Mouse (Mus musculus) forebrain, embryonic 16.5 days (tissue): ENCODE measurements around the gene Fiz1. TPM values are rescaled to one million over a fixed set of nuclear protein-coding genes. Genes with fewer than 3 reads are reported as not detected.

ENCODE experiments used
- ATAC-seq: fragments of 200-750 bp; cut with Nextera tagmentation; 2 replicates; pipeline ENCODE4 v1.8.0; 2017; ENCODE audit warnings: mild to moderate bottlenecking, moderate library complexity
- H3K27ac ChIP-seq: fragments of 300-500 bp; sonication (generic); 2 replicates; pipeline ENCODE4 v1.5.1; 2014; ENCODE audit warnings: low read length, control low read depth
- H3K27me3 ChIP-seq: fragments of 300-500 bp; sonication (generic); replicated peaks from 2 replicates; pipeline ENCODE4 v1.6.1; 2014; ENCODE audit warnings: low read length; ENCODE audit not compliant: control insufficient read depth, insufficient read depth
- H3K36me3 ChIP-seq: fragments of 300-500 bp; sonication (generic); 2 replicates; pipeline ENCODE4 v1.6.1; 2014; ENCODE audit not compliant: control insufficient read depth, insufficient read depth
- H3K4me1 ChIP-seq: fragments of 300-500 bp; sonication (generic); replicated peaks from 2 replicates; pipeline ENCODE4 v1.6.1; 2014; ENCODE audit warnings: low read length; ENCODE audit not compliant: control insufficient read depth, insufficient read depth
- H3K4me2 ChIP-seq: fragments of 300-500 bp; sonication (generic); 2 replicates; pipeline ENCODE4 v1.6.1; 2014; ENCODE audit warnings: mild to moderate bottlenecking, low read length, control low read depth
- H3K4me3 ChIP-seq: fragments of 300-500 bp; sonication (generic); replicated peaks from 2 replicates; pipeline ENCODE4 v1.5.1; 2014; ENCODE audit warnings: mild to moderate bottlenecking, low read length, control low read depth
- H3K9ac ChIP-seq: fragments of 300-500 bp; sonication (generic); replicated peaks from 2 replicates; pipeline ENCODE4 v1.6.1; 2014; ENCODE audit warnings: low read depth, low read length, control low read depth
- H3K9me3 ChIP-seq: fragments of 300-500 bp; sonication (generic); 2 replicates; pipeline ENCODE4 v1.6.1; 2016; ENCODE audit warnings: low read length; ENCODE audit not compliant: control insufficient read depth
- WGBS: fragments of 180-500 bp; shearing (Covaris S2); extraction: QIAGEN DNeasy Blood & Tissue Kit; methylation state at CpG from one replicate; pipeline ENCODE4 v1.1.7; 2014; 5-methylcytosine and 5-hydroxymethylcytosine counted together
- polyA plus RNA-seq: library from polyadenylated mRNA; unstranded; fragments of >200 nt; fragmentation: Nextera tagmentation; extraction: Ambion mirVana; gene quantifications from 2 replicates; pipeline ENCODE4 v1.2.1, GENCODE M21; 2015

Fiz1 gene
- polyA plus RNA-seq, 1 experiment from 2014 or later = 43.7 TPM

DNA sequence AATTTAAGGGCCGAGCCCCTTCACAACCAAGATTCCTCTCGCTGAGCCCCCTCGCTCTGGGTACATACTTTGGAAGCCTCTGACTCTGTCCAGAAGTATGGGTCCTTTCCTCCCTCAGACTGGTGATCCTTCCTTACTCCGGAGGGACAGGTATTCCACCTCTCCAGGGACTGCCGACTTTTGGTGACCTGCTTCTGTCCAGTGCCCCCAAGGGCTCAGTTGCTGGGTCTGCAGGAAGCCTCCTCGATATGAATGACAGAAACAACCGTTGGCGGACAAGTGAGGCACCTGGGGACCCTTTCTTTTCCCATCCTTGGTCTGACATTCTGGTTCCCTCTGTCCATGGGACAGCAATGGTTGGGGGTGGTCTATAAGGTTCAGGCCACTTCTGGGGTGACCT, 42.9 kb upstream of the Fiz1 start:
- peaks cover 61% of the 10 kb centered on the region for H3K4me1 ChIP-seq
- no peak overlapping the region for H3K27ac ChIP-seq
- peaks cover 44% of the 10 kb centered on the region for H3K27me3 ChIP-seq
- no peaks in the 10 kb centered on the region for H3K36me3 ChIP-seq
- ATAC-seq = no peak
- H3K4me3 ChIP-seq = peak overlapping the region; percentile 62
- 33% methylated on average over 8 of the region's 8 CpGs for WGBS
- no peaks in the 10 kb centered on the region for H3K9me3 ChIP-seq
- peak overlapping the region; percentile 64 for H3K4me2 ChIP-seq
- H3K9ac ChIP-seq = peak overlapping the region; percentile 74

DNA sequence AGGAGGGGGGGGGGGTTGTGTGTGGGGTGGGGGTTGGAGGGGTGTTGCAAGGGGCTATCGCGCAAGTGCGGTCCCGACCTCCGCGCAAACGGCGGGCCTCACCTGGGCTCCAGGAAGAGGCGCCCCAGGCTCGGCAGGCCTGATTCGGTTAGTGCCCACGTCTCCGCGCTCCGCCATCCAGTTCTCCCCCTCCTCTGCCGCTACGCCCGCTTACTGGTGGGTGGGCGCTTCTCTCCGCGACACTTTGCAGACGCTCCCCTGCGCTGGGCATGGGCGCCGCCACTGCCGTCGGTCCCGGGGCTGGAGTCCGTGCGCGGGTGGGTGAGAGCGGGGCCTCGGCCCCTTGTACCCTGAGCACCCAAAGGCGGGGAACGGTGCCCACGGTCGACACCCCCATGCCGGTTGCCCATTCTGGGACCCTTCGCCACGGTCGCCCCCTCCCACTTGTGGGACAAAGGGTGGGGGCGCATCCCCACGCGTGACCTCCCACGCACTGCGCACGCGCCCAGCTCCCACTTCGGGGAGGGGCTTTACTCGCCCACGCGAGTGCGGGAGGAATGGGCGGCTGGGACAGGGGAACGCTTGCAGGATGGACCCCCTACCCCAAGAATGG, 42.3 kb upstream of the Fiz1 start:
- no peaks in the 10 kb centered on the region for H3K9me3 ChIP-seq
- peak overlapping the region; percentile 58 for H3K27ac ChIP-seq
- peak overlapping the region; percentile 62 for H3K4me3 ChIP-seq
- peaks cover 48% of the 10 kb centered on the region for H3K27me3 ChIP-seq
- ATAC-seq = peak; percentile 5; the same call in 1 of the 2 replicates
- WGBS = 2% methylated on average over 55 of the region's 55 CpGs
- no peaks in the 10 kb centered on the region for H3K36me3 ChIP-seq
- peak overlapping the region; percentile 74 for H3K9ac ChIP-seq
- peaks cover 67% of the 10 kb centered on the region for H3K4me1 ChIP-seq
- H3K4me2 ChIP-seq = peak overlapping the region; percentile 64

DNA sequence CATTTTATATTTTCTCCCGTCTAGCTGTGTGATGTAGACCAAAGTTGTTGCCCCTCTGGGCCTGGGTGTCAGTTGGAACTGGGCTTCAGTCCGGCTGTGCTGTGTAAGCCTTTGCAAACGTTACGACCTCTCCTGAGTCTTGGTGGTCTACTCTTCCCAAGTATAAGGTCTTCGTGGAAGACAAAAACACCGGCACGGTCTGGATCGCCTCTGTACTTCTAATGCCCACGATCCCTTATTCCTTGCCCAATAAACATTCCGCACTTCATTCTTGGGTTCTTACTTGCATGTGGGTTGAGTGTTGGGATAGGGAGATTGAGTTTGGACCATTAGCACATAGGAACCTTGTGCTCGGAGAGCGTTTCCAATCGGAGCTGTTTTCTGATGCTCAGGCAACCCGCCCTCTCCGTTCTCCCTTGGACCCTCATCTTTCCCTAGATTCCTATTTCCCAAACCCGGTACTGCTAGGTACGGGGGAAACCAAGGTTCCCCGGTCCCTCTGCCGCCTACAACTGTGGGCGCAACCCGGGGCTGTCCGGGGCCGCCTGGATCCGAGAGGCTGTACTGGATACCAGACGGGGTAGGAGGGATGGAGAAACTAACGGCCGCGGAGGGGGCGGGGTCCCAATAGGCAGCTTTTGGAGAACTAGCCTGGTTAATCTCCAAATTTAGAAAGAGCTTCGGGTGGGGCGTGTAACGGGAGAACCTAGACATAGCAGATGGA, 39.1 kb upstream of the Fiz1 start:
- no peak for ATAC-seq
- Histone ChIP-seq H3K4me2 (peak overlapping the region; percentile 94), H3K27me3 (peaks cover 48% of the 10 kb centered on the region), H3K9me3 (no peaks in the 10 kb centered on the region), H3K36me3 (no peaks in the 10 kb centered on the region), H3K9ac (peak overlapping the region; percentile 80), H3K27ac (no peak overlapping the region), H3K4me1 (peaks cover 52% of the 10 kb centered on the region), H3K4me3 (peak overlapping the region; percentile 67)
- 11% methylated on average over 32 of the region's 32 CpGs for WGBS

DNA sequence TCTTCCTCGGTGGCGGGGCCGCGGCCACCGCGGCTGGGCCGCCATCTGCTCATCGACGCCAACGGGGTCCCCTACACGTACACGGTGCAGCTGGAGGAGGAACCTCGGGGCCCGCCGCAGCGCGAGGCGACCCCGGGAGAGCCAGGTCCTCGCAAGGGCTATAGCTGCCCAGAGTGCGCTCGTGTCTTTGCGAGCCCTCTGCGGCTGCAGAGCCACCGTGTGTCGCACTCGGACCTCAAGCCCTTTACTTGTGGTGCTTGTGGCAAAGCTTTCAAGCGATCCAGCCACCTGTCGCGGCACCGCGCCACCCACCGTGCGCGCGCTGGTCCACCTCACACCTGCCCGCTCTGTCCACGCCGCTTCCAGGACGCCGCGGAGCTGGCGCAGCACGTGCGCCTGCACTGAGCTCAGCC, 38.4 kb upstream of the Fiz1 start:
- H3K9me3 ChIP-seq = no peaks in the 10 kb centered on the region
- peak overlapping the region; percentile 80 for H3K9ac ChIP-seq
- H3K4me2 ChIP-seq = peak overlapping the region; percentile 94
- no peak for ATAC-seq
- peak overlapping the region; percentile 67 for H3K4me3 ChIP-seq
- peaks cover 47% of the 10 kb centered on the region for H3K27me3 ChIP-seq
- WGBS = 3% methylated on average over 45 of the region's 45 CpGs
- peaks cover 52% of the 10 kb centered on the region for H3K4me1 ChIP-seq
- H3K27ac ChIP-seq = no peak overlapping the region
- H3K36me3 ChIP-seq = no peaks in the 10 kb centered on the region

DNA sequence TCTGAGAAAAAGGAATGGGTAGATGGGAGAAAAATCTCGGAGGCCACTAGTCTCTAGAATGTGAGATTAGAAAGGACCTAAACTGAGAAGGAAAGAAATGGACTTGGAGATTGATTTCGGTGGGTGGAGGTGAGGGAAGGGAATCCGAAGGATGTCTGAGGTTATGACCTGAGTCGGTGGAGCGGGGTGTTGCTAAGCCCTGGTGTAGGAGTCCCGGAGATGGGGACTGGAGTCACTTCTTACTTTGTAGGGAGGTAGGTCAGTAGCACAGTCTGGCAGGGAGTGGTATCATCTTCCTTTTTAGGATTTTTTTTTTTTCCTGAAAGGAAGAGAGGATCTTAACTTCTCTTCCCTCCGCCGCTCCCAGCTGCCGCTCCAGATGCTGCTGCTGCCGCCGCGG, 37.9 kb upstream of the Fiz1 start:
- no peaks in the 10 kb centered on the region for H3K9me3 ChIP-seq
- peak overlapping the region; percentile 94 for H3K4me2 ChIP-seq
- peaks cover 43% of the 10 kb centered on the region for H3K27me3 ChIP-seq
- WGBS = 7% methylated on average over 6 of the region's 12 CpGs
- H3K27ac ChIP-seq = no peak overlapping the region
- peaks cover 47% of the 10 kb centered on the region for H3K4me1 ChIP-seq
- ATAC-seq = no peak
- H3K36me3 ChIP-seq = no peaks in the 10 kb centered on the region
- H3K4me3 ChIP-seq = peak overlapping the region; percentile 67
- H3K9ac ChIP-seq = peak overlapping the region; percentile 80

DNA sequence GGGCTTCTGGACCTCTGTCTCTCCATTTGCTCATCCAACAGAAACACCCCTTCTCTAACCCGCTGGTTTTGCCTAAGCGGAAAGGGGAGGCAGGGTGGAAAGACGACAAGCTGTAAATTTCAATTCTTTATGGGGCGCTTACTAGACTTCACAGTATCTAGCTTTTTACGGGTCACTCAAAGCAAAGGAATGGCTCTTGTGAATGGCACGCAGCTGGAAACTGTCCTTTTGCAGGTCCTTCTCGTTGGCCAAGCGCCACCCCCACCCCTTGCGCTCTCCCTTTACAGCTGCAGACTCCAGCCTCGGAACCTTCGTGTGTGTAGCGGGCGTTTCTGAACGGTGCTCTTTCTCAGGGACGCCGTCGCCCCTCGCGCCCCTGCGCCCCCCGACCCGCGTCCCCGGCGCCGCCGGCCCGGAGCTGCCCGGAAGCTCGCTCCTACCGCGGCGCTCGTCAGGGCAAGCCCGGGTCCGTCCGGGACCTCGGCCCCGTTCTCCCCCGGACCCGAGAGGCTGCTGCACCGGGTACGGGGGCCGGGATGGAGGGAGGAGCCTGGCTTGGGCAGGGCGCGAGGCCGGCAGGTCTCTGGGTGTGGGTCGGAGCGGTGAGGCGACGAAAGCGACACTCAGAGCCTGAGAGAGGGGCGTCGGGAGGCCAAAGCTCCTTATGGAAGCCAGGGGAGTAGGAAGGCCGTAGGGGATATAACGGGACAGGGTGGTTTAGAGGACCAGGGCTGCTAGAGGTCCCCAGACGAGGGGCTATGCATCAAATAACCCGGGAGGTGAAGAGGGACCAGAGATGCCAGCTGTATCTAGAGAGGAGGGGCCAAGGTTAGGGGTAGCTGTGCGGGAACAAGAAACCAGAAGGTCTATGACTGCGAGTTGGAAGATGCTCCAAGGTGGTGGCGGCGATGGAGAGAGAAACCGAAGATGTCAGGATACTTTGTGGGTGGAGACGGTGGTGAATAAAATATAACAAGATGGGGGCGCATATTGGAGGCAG, 37.0 kb upstream of the Fiz1 start, which contains the start of gene Zfp580:
Gene Zfp580 (plus strand): TSS at position 346 of the 1,000 bp plus-strand sequence.
- peak within 1 kb of the TSS; percentile 94 for H3K4me2 ChIP-seq
- peak; percentile 83 for ATAC-seq
- H3K4me1 ChIP-seq = peaks cover 39% of the 10 kb centered on the region
- H3K9ac ChIP-seq = peak within 1 kb of the TSS; percentile 80
- H3K27ac ChIP-seq = peak within 1 kb of the TSS; percentile 41
- no peaks in the 10 kb centered on the region for H3K36me3 ChIP-seq
- peak within 1 kb of the TSS; percentile 67 for H3K4me3 ChIP-seq
- under 1% methylated on average over 63 of the region's 65 CpGs for WGBS
- no peaks in the 10 kb centered on the region for H3K9me3 ChIP-seq
- H3K27me3 ChIP-seq = peaks cover 41% of the 10 kb centered on the region

DNA sequence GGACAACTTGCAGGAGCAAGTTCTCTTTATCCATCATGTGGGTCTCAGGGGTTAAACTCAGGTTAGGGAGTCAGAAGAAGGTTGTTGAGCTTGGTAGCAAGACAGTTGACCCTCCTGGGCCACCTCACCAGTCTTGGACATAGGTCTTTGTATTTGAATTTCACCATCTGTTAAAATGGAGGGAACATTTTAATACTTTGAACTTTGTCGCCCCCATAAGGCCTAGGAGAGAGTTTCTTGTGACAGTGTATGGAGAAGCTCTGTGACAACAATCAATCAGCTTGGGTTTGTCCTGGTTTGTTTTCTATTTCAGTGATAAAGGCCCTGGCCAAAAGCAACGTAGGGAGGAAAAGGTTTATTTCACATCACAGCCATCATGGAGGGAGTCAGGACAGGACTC, 32.8 kb upstream of the Fiz1 start:
- 40% methylated on average over 2 of the region's 2 CpGs for WGBS

DNA sequence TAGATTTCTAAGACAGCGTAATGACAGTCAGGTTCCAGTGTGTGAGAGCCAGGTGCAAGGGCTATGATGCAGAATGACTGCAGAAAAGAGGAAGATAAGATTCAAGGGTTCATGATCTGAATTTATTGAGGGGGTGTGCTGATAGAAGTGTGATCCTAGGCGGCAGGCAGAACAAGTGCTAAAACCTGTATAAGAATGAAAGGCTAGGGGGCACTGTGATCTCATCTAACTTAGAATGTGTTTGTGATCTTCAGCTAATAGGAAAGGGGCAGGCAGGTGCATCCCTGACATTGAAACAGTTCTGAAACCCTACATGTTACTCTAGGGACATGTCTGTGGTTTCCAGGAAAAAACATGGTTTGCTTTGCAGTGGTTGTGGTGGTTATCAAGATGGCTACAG, 31.6 kb upstream of the Fiz1 start:
- Histone ChIP-seq H3K9me3 (no peaks in the 10 kb centered on the region), H3K27ac (no peak overlapping the region), H3K4me2 (no peak overlapping the region), H3K4me3 (no peak overlapping the region), H3K36me3 (no peaks in the 10 kb centered on the region), H3K27me3 (no peaks in the 10 kb centered on the region), H3K9ac (no peak overlapping the region), H3K4me1 (no peaks in the 10 kb centered on the region; the same call in 1 of the 2 replicates)
- ATAC-seq = no peak
- 74% methylated on average over 2 of the region's 2 CpGs for WGBS

More for the DNA sequence above, 32.8 kb upstream of the Fiz1 start:
- Histone ChIP-seq H3K4me3 (no peak overlapping the region), H3K9ac (no peak overlapping the region), H3K4me2 (no peak overlapping the region), H3K36me3 (no peaks in the 10 kb centered on the region), H3K9me3 (no peaks in the 10 kb centered on the region), H3K4me1 (peaks cover 5% of the 10 kb centered on the region), H3K27ac (no peak overlapping the region), H3K27me3 (peaks cover 3% of the 10 kb centered on the region; the same call in 1 of the 2 replicates)
- ATAC-seq = no peak

DNA sequence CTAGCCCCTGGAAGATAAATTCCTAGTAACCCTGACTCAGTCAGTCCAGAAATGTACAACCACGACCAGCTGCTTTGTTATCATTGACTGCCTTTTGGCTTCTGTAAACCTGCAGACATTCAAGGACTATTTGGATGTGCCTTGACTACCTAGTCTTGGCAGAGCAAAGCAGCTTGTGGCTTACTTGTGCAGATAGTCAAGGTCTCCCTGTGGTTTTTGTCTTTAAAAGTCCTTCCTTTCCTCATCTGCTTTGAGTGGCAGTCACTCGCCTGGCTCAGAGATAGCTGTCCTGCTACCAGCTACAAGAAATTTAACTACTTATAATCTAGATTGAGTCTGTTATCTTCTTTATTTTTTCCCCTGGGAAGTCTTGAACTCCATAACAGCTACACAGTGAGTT, 30.5 kb upstream of the Fiz1 start:
- no peak overlapping the region for H3K9ac ChIP-seq
- 80% methylated on average over 2 of the region's 2 CpGs for WGBS
- no peaks in the 10 kb centered on the region for H3K4me1 ChIP-seq
- H3K9me3 ChIP-seq = no peaks in the 10 kb centered on the region
- no peak for ATAC-seq
- no peak overlapping the region for H3K27ac ChIP-seq
- H3K4me2 ChIP-seq = no peak overlapping the region
- no peaks in the 10 kb centered on the region for H3K36me3 ChIP-seq
- H3K4me3 ChIP-seq = no peak overlapping the region
- no peaks in the 10 kb centered on the region for H3K27me3 ChIP-seq
